Mouse (Mus musculus): Measurements from ENCODE around the gene Stk17b. TPM values are rescaled to one million over a fixed set of nuclear protein-coding genes. Genes with fewer than 3 reads are reported as not detected.

Gene Stk17b
- polyA plus RNA-seq, 1 experiment from 2014 or later, result 5.5 TPM

Other genes starting within 250 kb of the Stk17b start
- 14.3 and 17.9 TPM in 2 replicates for gene Dnah7a, start 78.4 kb downstream of the Stk17b start, polyA plus RNA-seq (2014; fragmentation: Nextera tagmentation; extraction: Ambion mirVana)